Mouse (Mus musculus) liver, postnatal 0 days (tissue): Measurements from ENCODE around the gene Myog.

Experiments
- CTCF ChIP-seq: sonication (generic); IDR thresholded peaks from 2 replicates; pipeline ENCODE4 v1.5.1; 2016; ENCODE audit warnings: antibody characterized with exemption, low read depth
- EP300 ChIP-seq: IDR thresholded peaks from 2 replicates; pipeline ENCODE4 v1.6.1; 2016; ENCODE audit warnings: antibody characterized with exemption, low read depth, mild to moderate bottlenecking

GRCm38 (mm10) chr1:134293276-134293675, 3.5 kb downstream of the Myog start:
- no peak for TF ChIP-seq CTCF
- TF ChIP-seq EP300: no peak
